Mouse (Mus musculus) MEL (cell line): ENCODE data around the gene Gm17727. TPM values are rescaled to one million over a fixed set of nuclear protein-coding genes. Genes with fewer than 3 reads are reported as not detected.
"Not testable (repeated sequence)": the region's sequence is repeated elsewhere in the genome, so short reads cannot be mapped to it uniquely, and the experiment has no call there.

Experiments
- DNase-seq: peaks from one replicate; pipeline ENCODE4 v3.0.0; 2011; ENCODE audit warnings: low read depth, low spot score
- H3K27ac ChIP-seq: 2 replicates; pipeline ENCODE4 v1.5.1; 2012; ENCODE audit warnings: low read depth, mild to moderate bottlenecking, control low read depth, low read length, moderate library complexity; ENCODE audit not compliant: control insufficient read depth
- H3K27me3 ChIP-seq, 2 experiments: fragments of 150-350 bp in 1 of 2; sonication (generic) in 1 of 2; 2 replicates each; pipeline ENCODE4 v1.6.1; 2012; ENCODE audit warnings: low read length in 2 of 2, mild to moderate bottlenecking in 2 of 2, improper control_type of control experiment in 1 of 2, moderate library complexity in 1 of 2; ENCODE audit not compliant: insufficient read depth in 2 of 2, control insufficient read depth in 1 of 2
- H3K36me3 ChIP-seq, 2 experiments: 2 replicates each; pipeline ENCODE4 v1.6.1; 2012 to 2014; ENCODE audit warnings: low read length in 2 of 2, improper control_type of control experiment in 1 of 2, inconsistent platforms in 1 of 2, mild to moderate bottlenecking in 1 of 2; ENCODE audit not compliant: insufficient read depth in 2 of 2, control insufficient read depth in 1 of 2
- H3K4me1 ChIP-seq, 2 experiments: fragments of 150-350 bp in 1 of 2; sonication (generic) in 1 of 2; 2 replicates each; pipeline ENCODE4 v1.6.1; 2012; ENCODE audit warnings: low read length in 2 of 2, improper control_type of control experiment in 1 of 2, mild to moderate bottlenecking in 1 of 2; ENCODE audit not compliant: insufficient read depth in 2 of 2, control insufficient read depth in 1 of 2
- H3K4me3 ChIP-seq, 2 experiments: fragments of 150-350 bp in 1 of 2; sonication (generic) in 1 of 2; 2 replicates each; pipeline ENCODE4 v1.5.1; 2012; ENCODE audit warnings: low read depth in 2 of 2, low read length in 2 of 2, mild to moderate bottlenecking in 2 of 2, moderate library complexity in 2 of 2, control low read depth in 1 of 2, improper control_type of control experiment in 1 of 2; ENCODE audit not compliant: control insufficient read depth in 1 of 2, insufficient read depth in 1 of 2
- H3K79me2 ChIP-seq: 2 replicates; pipeline ENCODE4 v1.6.1; 2012; ENCODE audit warnings: mild to moderate bottlenecking, low read length, moderate library complexity; ENCODE audit not compliant: control insufficient read depth, poor library complexity, insufficient read depth
- H3K9ac ChIP-seq: 2 replicates; pipeline ENCODE4 v1.6.1; 2012; ENCODE audit warnings: low read depth, mild to moderate bottlenecking, control low read depth, low read length, moderate library complexity; ENCODE audit not compliant: control insufficient read depth, poor library complexity, severe bottlenecking
- H3K9me3 ChIP-seq: fragments of 150-350 bp; sonication (generic); replicated peaks from 2 replicates; pipeline ENCODE4 v1.6.1; 2012; ENCODE audit warnings: mild to moderate bottlenecking, low read length, improper control_type of control experiment, moderate library complexity; ENCODE audit not compliant: insufficient read depth
- CHD1 ChIP-seq: IDR thresholded peaks from 2 replicates; pipeline ENCODE4 v1.6.1; 2012; ENCODE audit warnings: low read depth, mild to moderate bottlenecking, inconsistent platforms, low read length, improper control_type of control experiment
- CTCF ChIP-seq, 3 experiments: IDR thresholded peaks in 2 of 3; conservative IDR thresholded peaks in 1 of 3; 2 replicates each; pipeline ENCODE4 v1.5.1; 2011 to 2012; ENCODE audit warnings: low read length in 3 of 3, low read depth in 2 of 3, mild to moderate bottlenecking in 2 of 3, improper control_type of control experiment in 1 of 3, inconsistent platforms in 1 of 3, mixed read lengths in 1 of 3, moderate library complexity in 1 of 3; ENCODE audit not compliant: control insufficient read depth in 1 of 3, insufficient read depth in 1 of 3, poor library complexity in 1 of 3, severe bottlenecking in 1 of 3
- ETS1 ChIP-seq: IDR thresholded peaks from 2 replicates; pipeline ENCODE4 v1.6.1; 2012; ENCODE audit warnings: low read depth, mild to moderate bottlenecking, inconsistent platforms, low read length, improper control_type of control experiment, moderate library complexity
- KAT2A ChIP-seq: conservative IDR thresholded peaks from 2 replicates; pipeline ENCODE4 v1.6.1; 2012; ENCODE audit warnings: low read depth, low read length, improper control_type of control experiment, inconsistent platforms
- MAFK ChIP-seq: IDR thresholded peaks from 2 replicates; pipeline ENCODE4 v1.6.1; 2011; ENCODE audit warnings: low read depth, mild to moderate bottlenecking, low read length, improper control_type of control experiment, borderline replicate concordance
- MAX ChIP-seq: IDR thresholded peaks from 2 replicates; pipeline ENCODE4 v1.6.1; 2011; ENCODE audit warnings: low read length, improper control_type of control experiment
- MEF2A ChIP-seq: IDR thresholded peaks from 2 replicates; pipeline ENCODE4 v1.6.1; 2014; ENCODE audit warnings: low read depth, mild to moderate bottlenecking, inconsistent platforms, low read length, improper control_type of control experiment; ENCODE audit not compliant: poor library complexity, insufficient replicate concordance, severe bottlenecking; ENCODE audit errors: extremely low read depth
- NELFE ChIP-seq: IDR thresholded peaks from 2 replicates; pipeline ENCODE4 v1.6.1; 2011; ENCODE audit warnings: low read depth, low read length, improper control_type of control experiment
- POLR2A ChIP-seq, 2 experiments: IDR thresholded peaks; 2 replicates each; pipeline ENCODE4 v1.6.1; 2011 to 2012; ENCODE audit warnings: low read length in 2 of 2, mild to moderate bottlenecking in 2 of 2, control low read depth in 1 of 2, improper control_type of control experiment in 1 of 2, low read depth in 1 of 2, moderate library complexity in 1 of 2; ENCODE audit not compliant: control insufficient read depth in 1 of 2, insufficient read depth in 1 of 2, poor library complexity in 1 of 2
- TAL1 ChIP-seq: IDR thresholded peaks from 2 replicates; pipeline ENCODE4 v1.6.1; 2012; ENCODE audit warnings: mild to moderate bottlenecking, inconsistent platforms, low read length, moderate library complexity, mixed read lengths
- TBP ChIP-seq: IDR thresholded peaks from 2 replicates; pipeline ENCODE4 v1.8.0; 2011; ENCODE audit warnings: low read depth, low read length, improper control_type of control experiment
- polyA plus RNA-seq, 2 experiments: library from polyadenylated mRNA; stranded (reverse) in 1 of 2; unstranded in 1 of 2; fragments of >175 nt in 1 of 2; fragments of >200 nt in 1 of 2; gene quantifications; 2 replicates each; pipeline versions ENCODE4 v1.2.1 to v1.2.4; 2012; ENCODE audit warnings: low replicate concordance in 2 of 2, low read depth in 1 of 2; ENCODE audit not compliant: insufficient read length in 2 of 2, insufficient read depth in 1 of 2, missing spikeins in 1 of 2
- total RNA-seq: library from RNA; depleted of rRNA; stranded (reverse); fragments of 300-350 nt; gene quantifications from 2 replicates; pipeline ENCODE4 v1.2.3, GENCODE M21; 2012; rRNA removed

Gm17727 gene
- not detected in 2 replicates for total RNA-seq
- polyA plus RNA-seq, result not detected

DNA sequence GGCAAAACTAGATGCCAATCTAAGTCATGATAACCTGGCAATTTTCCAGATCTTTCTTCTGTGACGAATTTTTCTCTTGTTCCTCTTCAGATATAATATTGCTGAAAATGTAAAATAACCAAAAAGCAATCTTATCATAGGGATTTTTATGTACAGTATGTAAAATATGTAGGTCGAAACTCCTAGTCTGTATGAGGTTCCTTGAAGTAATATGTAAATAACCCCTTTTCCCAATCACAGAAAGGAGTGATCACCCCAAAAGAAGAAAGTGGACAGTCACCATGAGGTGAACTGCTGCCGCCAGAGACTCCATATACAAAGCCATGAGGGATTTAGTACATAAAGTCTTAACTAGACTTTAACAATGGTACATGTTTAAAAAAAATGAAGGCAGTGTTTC lies at the start of gene Gm17727:
Gene Gm17727 (minus strand): TSS at position 101 of the 400 bp plus-strand sequence.
- H3K27me3 ChIP-seq, result no peaks in the 10 kb centered on the region
- H3K9me3 ChIP-seq, result no peaks in the 10 kb centered on the region
- DNase-seq, result no peak
- no peak for TF ChIP-seq TAL1
- TF ChIP-seq CHD1, result no peak
- no peak for TF ChIP-seq KAT2A
- no peak for TF ChIP-seq MAFK
- no peak within 1 kb of the TSS for H3K4me3 ChIP-seq
- no peak within 1 kb of the TSS for H3K9ac ChIP-seq
- H3K36me3 ChIP-seq, result no peaks in the 10 kb centered on the region
- H3K27ac ChIP-seq, result no peak within 1 kb of the TSS
- no peaks in the 10 kb centered on the region for H3K79me2 ChIP-seq
- no peaks in the 10 kb centered on the region for H3K4me1 ChIP-seq

- not testable (repeated sequence) for H3K36me3 ChIP-seq, H3K9ac ChIP-seq, H3K27ac ChIP-seq, H3K4me1 ChIP-seq, H3K79me2 ChIP-seq, H3K9me3 ChIP-seq, DNase-seq, H3K27me3 ChIP-seq, H3K4me3 ChIP-seq
Measured at GRCm38 (mm10) chr9:35817881-35818280, 40.0 kb upstream of the Gm17727 start.

DNA sequence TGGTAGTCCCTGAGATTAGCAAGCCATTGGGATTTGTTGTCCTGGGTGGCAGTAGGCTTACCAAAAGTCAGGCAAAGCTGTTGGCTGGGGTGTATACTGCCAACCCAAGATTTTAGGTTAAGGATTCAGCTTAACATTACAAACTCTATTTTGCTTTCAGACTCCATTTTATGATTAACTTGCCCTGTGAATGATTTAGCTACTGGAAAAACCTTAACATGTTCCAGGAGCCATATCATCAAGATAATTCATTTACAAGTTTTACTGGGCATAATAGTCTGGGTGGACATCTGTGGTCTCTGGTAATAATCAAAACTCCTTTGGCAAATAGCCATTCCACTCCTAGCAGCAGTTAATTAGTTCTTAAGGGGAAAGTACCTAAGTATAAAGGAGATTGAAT lies 20.2 kb upstream of the Gm17727 start:
- no peak for TF ChIP-seq TBP
- no peak for TF ChIP-seq ETS1
- TF ChIP-seq MEF2A, result no peak
- no peak for TF ChIP-seq POLR2A (IDR thresholded peaks at IDR 0.05; ENCODE audit: control insufficient read depth in 1 of 2, insufficient read depth in 1 of 2, low read depth in 1 of 2, low read length in 2 of 2, poor library complexity in 1 of 2)
- no peak for TF ChIP-seq NELFE
- no peak for TF ChIP-seq CTCF (IDR thresholded peaks at IDR 0.05 in 2 of 3, conservative IDR thresholded peaks at IDR 0.05 in 1 of 3; ENCODE audit: control insufficient read depth in 1 of 3, insufficient read depth in 1 of 3, low read depth in 2 of 3, low read length in 3 of 3, poor library complexity in 1 of 3, severe bottlenecking in 1 of 3)
- no peak for TF ChIP-seq MAX
- TF ChIP-seq, all 39 proteins: peak for 0
- Histone ChIP-seq H3K9ac (no peak overlapping the region), H3K4me1 (no peaks in the 10 kb centered on the region), H3K36me3 (no peaks in the 10 kb centered on the region), H3K4me3 (no peak overlapping the region), H3K27ac (no peak overlapping the region), H3K27me3 (no peaks in the 10 kb centered on the region), H3K9me3 (no peaks in the 10 kb centered on the region), H3K79me2 (no peaks in the 10 kb centered on the region)
- DNase-seq, result no peak
